Mouse (Mus musculus) ovary, adult 10 weeks (tissue): Measurements from ENCODE around the gene Hsdl2. TPM values are rescaled to one million over a fixed set of nuclear protein-coding genes. Genes with fewer than 3 reads are reported as not detected.

Experiments used
- polyA plus RNA-seq: library from polyadenylated mRNA; stranded (reverse); fragments of 350-450 nt; fragmentation: Illumina TruSeq; extraction: RNeasy Lipid Tissue Mini Kit (QIAGEN cat#74804); gene quantifications from one replicate; pipeline ENCODE4 v1.2.3, GENCODE M21; 2014

Hsdl2 gene
- polyA plus RNA-seq, result 130 TPM

DNA sequence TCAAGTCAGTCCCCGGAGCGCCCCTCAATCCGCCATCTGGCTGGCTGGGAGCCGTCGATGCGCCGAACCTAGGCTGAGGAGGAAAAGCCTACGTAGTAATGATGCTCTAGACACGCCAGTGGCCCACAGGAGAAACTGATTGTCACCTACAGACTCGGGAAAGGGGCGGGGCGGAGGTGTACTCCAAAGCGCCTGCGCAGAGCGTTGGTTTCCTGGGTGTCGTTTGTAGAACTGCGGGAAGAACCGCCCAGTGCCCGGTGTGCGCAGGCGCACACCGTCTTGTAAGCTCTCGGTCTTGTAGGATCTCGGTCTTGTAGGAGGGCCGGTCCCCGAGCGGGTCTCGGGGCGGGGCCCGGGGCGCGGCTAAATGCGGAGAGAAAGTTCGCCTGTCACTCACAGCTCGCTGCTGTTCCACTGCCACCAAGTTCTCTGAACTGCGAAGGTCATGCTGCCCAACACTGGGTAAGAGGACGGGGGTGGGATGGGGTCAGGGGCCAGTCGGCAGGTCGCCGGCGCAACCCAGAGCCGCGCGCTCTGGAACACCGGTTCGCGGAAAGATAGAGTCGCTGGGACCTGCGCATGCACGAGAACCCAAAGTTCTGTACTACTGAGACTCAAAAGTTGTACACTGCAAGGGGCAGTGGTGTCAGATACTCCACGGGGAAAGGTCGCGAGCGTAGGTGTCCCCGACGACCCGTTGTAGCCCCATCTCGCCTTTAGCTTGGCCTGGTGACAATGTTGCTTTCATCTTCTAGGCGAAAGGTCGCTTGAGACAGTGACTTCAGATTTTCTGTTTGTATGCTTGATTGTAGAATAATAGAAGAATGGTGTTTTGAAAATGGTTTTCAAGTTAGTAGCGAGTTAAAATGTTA is at the start of gene Hsdl2:
Hsdl2 (plus strand) TSS at position 250 of the 872 bp plus-strand sequence.

DNA sequence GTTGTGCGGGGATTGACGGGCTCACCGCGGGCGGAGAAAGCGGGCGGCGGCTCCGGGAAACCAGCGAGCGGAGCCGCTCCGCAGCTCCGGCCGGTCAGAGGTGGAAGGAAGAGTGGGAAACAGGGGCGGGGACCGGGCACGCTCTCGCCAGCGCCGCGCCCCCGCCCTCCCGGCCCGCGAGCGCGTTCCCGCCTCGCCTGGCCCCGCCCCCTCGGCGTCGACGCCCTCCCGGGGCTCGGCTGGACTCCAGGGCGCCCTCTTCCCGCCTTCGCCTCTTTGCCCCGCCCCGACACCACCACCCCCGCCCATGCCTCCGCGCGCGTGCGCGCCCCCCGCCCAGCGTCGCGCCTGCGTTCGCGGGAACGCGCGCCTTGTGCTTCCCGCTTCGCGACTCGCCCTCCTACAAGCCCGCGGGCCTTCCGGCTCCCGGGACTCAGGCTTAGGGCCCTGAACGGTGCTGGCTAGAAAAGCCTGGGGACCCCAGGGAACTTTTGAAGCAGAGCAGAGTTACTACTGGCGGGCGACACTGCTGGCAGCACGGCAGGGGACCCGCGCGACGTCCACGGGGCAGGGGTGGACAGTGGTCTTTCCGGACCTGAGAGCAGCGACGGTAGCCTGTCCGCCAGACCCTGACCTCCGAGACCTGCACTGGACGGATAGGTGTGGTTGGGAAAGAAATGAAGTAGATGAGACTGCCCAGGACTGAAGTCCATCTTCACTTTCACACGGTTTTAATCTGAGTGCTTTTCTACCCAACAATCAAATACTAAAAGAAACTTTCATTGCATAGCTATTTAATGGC is 32.0 kb upstream of the Hsdl2 start, which contains the start of gene Ptbp3:
Ptbp3 (minus strand) TSS at position 190 of the 802 bp plus-strand sequence.

DNA sequence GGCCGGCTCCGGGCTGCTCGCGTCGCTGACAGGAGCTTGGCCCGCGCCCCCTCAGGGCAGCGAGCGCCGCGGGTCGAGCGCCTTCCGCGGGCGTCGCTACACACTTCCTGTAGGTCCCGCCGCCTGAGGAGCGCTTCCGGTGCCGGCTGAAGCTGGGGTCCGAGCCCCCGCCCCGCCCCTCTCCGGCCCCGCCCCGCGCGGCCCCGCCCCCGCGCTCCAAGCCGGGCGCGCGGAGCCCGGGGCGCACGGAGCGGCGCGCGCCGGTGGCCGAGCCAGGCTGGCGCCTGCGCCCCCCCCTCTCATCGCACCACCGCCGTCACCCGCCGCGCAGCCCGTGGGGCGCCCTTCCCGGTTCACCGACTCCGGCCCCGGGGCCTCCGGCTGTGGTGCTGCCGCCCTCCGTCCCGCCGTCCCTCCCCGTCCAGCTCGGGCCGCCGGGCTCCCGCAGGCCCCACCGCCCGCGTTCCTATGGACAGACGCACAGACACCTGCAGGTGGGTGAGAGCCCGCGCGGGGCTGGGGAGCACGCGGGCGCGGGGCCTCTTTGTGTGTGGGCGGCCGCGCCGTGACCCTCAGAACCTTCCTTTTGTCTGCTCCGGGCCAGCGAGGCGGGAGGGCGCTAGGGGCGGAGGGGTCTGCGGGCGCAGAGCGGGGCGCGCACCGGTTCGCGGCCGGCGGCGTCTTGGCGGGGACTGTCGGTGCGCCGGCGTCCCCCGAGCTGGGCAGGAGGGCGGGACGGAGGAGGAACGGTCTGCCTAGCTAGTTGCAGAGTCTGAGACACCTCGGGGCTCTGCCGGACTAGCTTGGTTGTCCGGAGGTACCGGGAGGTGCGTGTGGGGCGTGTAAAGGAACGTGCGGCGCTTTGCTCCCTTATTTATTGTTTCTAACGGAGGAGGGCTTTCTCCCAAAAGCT is 44.9 kb downstream of the Hsdl2 start, which contains the start of gene E130308A19Rik:
E130308A19Rik (plus strand) TSS at position 214 of the 913 bp plus-strand sequence.

Other genes with a start within 250 kb of the Hsdl2 start
- 60.8 TPM for gene Susd1, start 142.9 kb upstream of the Hsdl2 start, polyA plus RNA-seq
- gene Ptbp3, start 32.2 kb upstream of the Hsdl2 start, polyA plus RNA-seq, result 538 TPM
- gene E130308A19Rik, start 44.6 kb downstream of the Hsdl2 start, polyA plus RNA-seq, result 6.4 TPM
- gene Inip, start 220.0 kb downstream of the Hsdl2 start, polyA plus RNA-seq, result 74.2 TPM
- gene Snx30, start 224.3 kb downstream of the Hsdl2 start, polyA plus RNA-seq, result 5.8 TPM